ENCODE assay signal across 8 mouse cellular contexts in the genomic region with DNA sequence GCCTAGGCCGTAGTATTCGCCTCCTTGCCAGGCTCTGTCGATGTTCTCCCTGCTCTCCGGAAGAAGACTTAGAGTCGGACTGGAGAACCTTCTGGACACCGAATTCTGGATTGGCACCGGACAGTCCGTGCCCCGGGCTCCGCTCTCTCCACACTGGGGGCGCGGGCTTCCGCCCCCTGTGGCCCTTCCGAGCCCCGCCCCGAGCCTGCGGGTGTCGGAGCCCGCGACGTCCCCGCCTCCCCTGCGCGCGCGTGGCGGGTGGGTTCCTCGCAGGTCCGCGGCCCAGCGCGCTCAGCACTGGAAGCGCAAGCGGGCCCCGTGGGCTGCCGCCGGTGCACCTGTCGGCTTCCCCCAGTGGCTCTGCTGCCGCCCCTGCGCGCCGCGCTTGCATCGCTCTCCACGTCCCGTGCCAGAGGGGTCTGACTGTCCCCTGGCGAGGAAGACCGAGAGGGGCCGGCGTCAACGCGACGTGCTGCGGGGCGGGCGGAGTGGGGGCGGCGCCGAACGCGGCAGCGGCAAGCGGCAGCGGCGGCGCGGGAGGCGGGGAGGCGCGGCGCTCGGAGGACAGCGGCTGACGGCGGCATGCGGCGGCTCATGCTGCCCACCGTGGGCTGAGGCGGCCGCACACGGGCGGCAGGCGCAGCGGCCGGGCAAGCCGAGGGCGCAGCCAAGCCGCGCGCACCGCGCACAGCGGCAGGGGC. TPM values are rescaled to one million over a fixed set of nuclear protein-coding genes. Genes with fewer than 3 reads are reported as not detected.
DNase-seq lines count a peak whose midpoint lies in the region; ATAC-seq and TF ChIP-seq lines count a peak whose summit lies in the region.

No protein-coding gene starts in this region.

- H3K27ac ChIP-seq in heart, embryonic 14.5 days (replicated peaks in 1 of 2; ENCODE audit: control insufficient read depth in 1 of 2, insufficient read depth in 1 of 2, low read depth in 2 of 2, low read length in 2 of 2): no peak overlapping the region
- H3K27ac ChIP-seq in layer of hippocampus, adult 2 months: peak overlapping the region; percentile 98
- H3K27ac ChIP-seq in lung, embryonic 16.5 days (ENCODE audit: low read length): no peak overlapping the region

- H3K4me1 ChIP-seq in E14TG2a.4 (replicated peaks; ENCODE audit: low read depth, low read length): peaks cover 60% of the 10 kb centered on the region
- H3K4me1 ChIP-seq in heart, embryonic 14.5 days (ENCODE audit: control insufficient read depth in 2 of 2, insufficient read depth in 2 of 2, low read length in 2 of 2): peaks cover 10 to 14% of the 10 kb centered on the region in 2 experiments
- H3K4me1 ChIP-seq in lung, embryonic 16.5 days (replicated peaks; ENCODE audit: control insufficient read depth, insufficient read depth, low read length): peaks cover 9% of the 10 kb centered on the region

- no peak for TF ChIP-seq CTCF in E14TG2a.4 (conservative IDR thresholded peaks at IDR 0.05; ENCODE audit: low read length)
- TF ChIP-seq CTCF in layer of hippocampus, adult 2 months (conservative IDR thresholded peaks at IDR 0.05): no peak

- peak overlapping the region; percentile 88 for H3K4me3 ChIP-seq in E14TG2a.4 (replicated peaks; ENCODE audit: low read length)
- peak overlapping the region; percentile 48 to 76 for H3K4me3 ChIP-seq in heart, embryonic 14.5 days (ENCODE audit: control insufficient read depth in 1 of 2, insufficient read depth in 1 of 2, low read depth in 1 of 2, low read length in 2 of 2)
- H3K4me3 ChIP-seq in layer of hippocampus, adult 2 months: peak overlapping the region; percentile 78
- peak overlapping the region; percentile 63 for H3K4me3 ChIP-seq in lung, embryonic 16.5 days (ENCODE audit: low read length)

- under 1% methylated on average over 75 of the region's 93 CpGs for WGBS in heart, embryonic 14.5 days
- under 1% methylated on average over 81 of the region's 93 CpGs for WGBS in lung, embryonic 16.5 days

- peak overlapping the region; percentile 100 for H3K4me2 ChIP-seq in heart, embryonic 14.5 days (ENCODE audit: low read length)
- H3K4me2 ChIP-seq in lung, embryonic 16.5 days (ENCODE audit: low read depth, low read length): peak overlapping the region; percentile 98

- H3K9ac ChIP-seq in heart, embryonic 14.5 days (ENCODE audit: low read length): peak overlapping the region; percentile 71
- peak overlapping the region; percentile 62 for H3K9ac ChIP-seq in lung, embryonic 16.5 days (ENCODE audit: low read length)

- DNase-seq in ZHBTc4 (ENCODE audit: low read depth, low spot score): peak; percentile 66
- DNase-seq in embryo, embryonic 11 days: peak; percentile 62
- peak; percentile 63 to 75 for DNase-seq in layer of hippocampus, adult 2 months (ENCODE audit: low spot score in 2 of 2)
- DNase-seq in right cerebral cortex, adult 2 months (ENCODE audit: low spot score in 2 of 2): peak; percentile 75 to 76
- no peak for DNase-seq in c-Kit-positive CD71-positive TER-119-positive erythroid progenitor cells, embryonic 14.5 days (ENCODE audit: low spot score)

- H3K9me3 ChIP-seq in E14TG2a.4 (ENCODE audit: low read length): no peaks in the 10 kb centered on the region
- H3K9me3 ChIP-seq in heart, embryonic 14.5 days (ENCODE audit: control insufficient read depth, low read length): no peaks in the 10 kb centered on the region
- no peaks in the 10 kb centered on the region for H3K9me3 ChIP-seq in lung, embryonic 16.5 days (ENCODE audit: control insufficient read depth, low read length)

- H3K36me3 ChIP-seq in E14TG2a.4 (ENCODE audit: insufficient read depth, low read length): peaks cover 26% of the 10 kb centered on the region
- H3K36me3 ChIP-seq in heart, embryonic 14.5 days (ENCODE audit: control insufficient read depth, insufficient read depth, low read length): peaks cover 16% of the 10 kb centered on the region
- H3K36me3 ChIP-seq in lung, embryonic 16.5 days (ENCODE audit: control insufficient read depth, insufficient read depth, low read length): no peaks in the 10 kb centered on the region; the same call in 1 of the 2 replicates

- peaks cover 11% of the 10 kb centered on the region for H3K27me3 ChIP-seq in E14TG2a.4 (ENCODE audit: insufficient read depth, low read length)
- peaks cover 11% of the 10 kb centered on the region for H3K27me3 ChIP-seq in heart, embryonic 14.5 days (ENCODE audit: control insufficient read depth, insufficient read depth, low read length)
- peaks cover 8% of the 10 kb centered on the region for H3K27me3 ChIP-seq in lung, embryonic 16.5 days (ENCODE audit: control insufficient read depth, insufficient read depth, low read depth, low read length)

- ATAC-seq in heart, embryonic 14.5 days (ENCODE audit: insufficient number of reproducible peaks, insufficient read depth, low FRiP score, low read depth): peak; percentile 17; the same call in 1 of the 2 replicates
- peak; percentile 39 for ATAC-seq in lung, embryonic 16.5 days (ENCODE audit: low read depth)

RNA-seq across cellular contexts. Expression of gene Cspg5, which starts 1.5 kb away (rescaled TPM):
- polyA plus RNA-seq in heart, embryonic 14.5 days (2014; fragmentation: Nextera tagmentation; extraction: Ambion mirVana): 1.9 and 2.5 TPM in 2 replicates
- total RNA-seq in layer of hippocampus, adult 2 months (2021): 100 to 1,000 TPM; 277 to 278 TPM
- polyA plus RNA-seq in lung, embryonic 16.5 days (2015; fragmentation: Nextera tagmentation; extraction: Ambion mirVana): 1.9 and 3.0 TPM in 2 replicates

RNA-seq across cellular contexts. Expression of gene Elp6, which starts 59.9 kb away (rescaled TPM):
- 14.0 and 14.8 TPM in 2 replicates for polyA plus RNA-seq in heart, embryonic 14.5 days (2014; fragmentation: Nextera tagmentation; extraction: Ambion mirVana)
- 10 to 100 TPM; 14.8 to 14.9 TPM for total RNA-seq in layer of hippocampus, adult 2 months (2021)
- 24.1 and 27.0 TPM in 2 replicates for polyA plus RNA-seq in lung, embryonic 16.5 days (2015; fragmentation: Nextera tagmentation; extraction: Ambion mirVana)
